Mouse (Mus musculus) right cerebral cortex, postnatal 10 days (tissue): Measurements from ENCODE around the gene Spata48.

Source experiments
- DNase-seq, 2 experiments: peaks; one replicate each; pipeline ENCODE4 v3.0.0; 2021; ENCODE audit warnings: low spot score in 2 of 2

Spata48 gene

GRCm38 (mm10) chr11:11461635-11462560 lies at the start of gene Spata48, which contains the start of gene Zpbp:
Spata48 (plus strand) TSS chr11:11462094.
Zpbp (minus strand) TSS chr11:11462408.
- DNase-seq: peak; percentile 92 to 93

GRCm38 (mm10) chr11:11414188-11414587 lies 47.7 kb upstream of the Spata48 start:
- DNase-seq: no peak

- DNase-seq: no peak
Observed at GRCm38 (mm10) chr11:11417356-11417755, 44.5 kb upstream of the Spata48 start.

GRCm38 (mm10) chr11:11455037-11455436 lies 6.9 kb upstream of the Spata48 start:
- no peak for DNase-seq

GRCm38 (mm10) chr11:11462561-11462890 lies 632 bp downstream of the Spata48 start:
- no peak for DNase-seq

GRCm38 (mm10) chr11:11468924-11469323 lies 7.0 kb downstream of the Spata48 start:
- no peak for DNase-seq

- DNase-seq: no peak
Observed at GRCm38 (mm10) chr11:11484378-11484777, 22.5 kb downstream of the Spata48 start.

- DNase-seq: no peak
Observed at GRCm38 (mm10) chr11:11492044-11492443, 30.1 kb downstream of the Spata48 start.

GRCm38 (mm10) chr11:11495697-11496096 lies 33.8 kb downstream of the Spata48 start:
- no peak for DNase-seq

- peak; percentile 25 to 46 for DNase-seq
Observed at GRCm38 (mm10) chr11:11499944-11500343, 38.0 kb downstream of the Spata48 start.

GRCm38 (mm10) chr11:11506187-11506586 lies 44.3 kb downstream of the Spata48 start:
- no peak for DNase-seq

- no peak for DNase-seq
Observed at GRCm38 (mm10) chr11:11509413-11509812, 47.5 kb downstream of the Spata48 start.

- DNase-seq: no peak
Observed at GRCm38 (mm10) chr11:11512056-11512455, 50.2 kb downstream of the Spata48 start.

GRCm38 (mm10) chr11:11513008-11513799 lies 51.3 kb downstream of the Spata48 start:
- DNase-seq: no peak

GRCm38 (mm10) chr11:11514920-11515319 lies 53.0 kb downstream of the Spata48 start:
- DNase-seq: no peak

GRCm38 (mm10) chr11:11517781-11518435 lies 56.0 kb downstream of the Spata48 start:
- DNase-seq: no peak

GRCm38 (mm10) chr11:11519255-11520243 lies 57.7 kb downstream of the Spata48 start:
- DNase-seq: no peak

GRCm38 (mm10) chr11:11521908-11522441 lies 60.1 kb downstream of the Spata48 start:
- DNase-seq: no peak

GRCm38 (mm10) chr11:11528760-11529159 lies 66.9 kb downstream of the Spata48 start:
- DNase-seq: peak in 1 of 2 experiments; percentile 20

- no peak for DNase-seq
Observed at GRCm38 (mm10) chr11:11529165-11529564, 67.3 kb downstream of the Spata48 start.

GRCm38 (mm10) chr11:11530126-11530525 lies 68.2 kb downstream of the Spata48 start:
- no peak for DNase-seq
